Mouse (Mus musculus) CH12.LX (cell line): ENCODE measurements around the gene Soat1. TPM values are rescaled to one million over a fixed set of nuclear protein-coding genes. Genes with fewer than 3 reads are reported as not detected.
"Not testable (repeated sequence)": the region's sequence is repeated elsewhere in the genome, so short reads cannot be mapped to it uniquely, and the experiment has no call there.

Experiments
- DNase-seq: peaks from one replicate; pipeline ENCODE4 v3.0.0-alpha.2; 2013; ENCODE audit errors: extremely low read depth
- H3K27ac ChIP-seq: 2 replicates; pipeline ENCODE4 v1.5.1; 2012; ENCODE audit warnings: low read depth, mild to moderate bottlenecking, control low read depth, moderate library complexity; ENCODE audit not compliant: insufficient read depth
- H3K27me3 ChIP-seq: replicated peaks from 2 replicates; pipeline ENCODE3; 2012; ENCODE audit warnings: inconsistent platforms
- H3K36me3 ChIP-seq, 2 experiments: replicated peaks in 1 of 2; 2 replicates each; pipeline versions ENCODE3 to v1.6.1; 2012; ENCODE audit warnings: inconsistent platforms in 1 of 2, low read length in 1 of 2, mild to moderate bottlenecking in 1 of 2, mixed read lengths in 1 of 2, moderate library complexity in 1 of 2; ENCODE audit not compliant: control insufficient read depth in 1 of 2, insufficient read depth in 1 of 2
- H3K4me1 ChIP-seq, 2 experiments: 2 replicates each; pipeline ENCODE4 v1.6.1; 2012; ENCODE audit warnings: inconsistent platforms in 1 of 2, moderate library complexity in 1 of 2; ENCODE audit not compliant: insufficient read depth in 2 of 2, control insufficient read depth in 1 of 2
- H3K4me2 ChIP-seq: 2 replicates; pipeline ENCODE4 v1.6.1; 2012; ENCODE audit warnings: low read depth, mild to moderate bottlenecking, control low read depth; ENCODE audit not compliant: poor library complexity, insufficient read depth, severe bottlenecking
- H3K4me3 ChIP-seq, 3 experiments: fragments of 150-350 bp in 1 of 3; sonication (generic) in 1 of 3; replicated peaks in 1 of 3; 2 replicates each; pipeline versions ENCODE3 to v1.5.1; 2011 to 2012; ENCODE audit warnings: low read depth in 2 of 3, low read length in 2 of 3, mild to moderate bottlenecking in 2 of 3, moderate library complexity in 2 of 3, control low read depth in 1 of 3, improper control_type of control experiment in 1 of 3, inconsistent platforms in 1 of 3, mixed read lengths in 1 of 3; ENCODE audit not compliant: poor library complexity in 1 of 3
- H3K79me2 ChIP-seq: replicated peaks from 2 replicates; pipeline ENCODE4 v1.6.1; 2012; ENCODE audit warnings: mild to moderate bottlenecking, moderate library complexity; ENCODE audit not compliant: control insufficient read depth, poor library complexity, insufficient read depth, severe bottlenecking; ENCODE audit errors: extremely low read depth
- H3K9ac ChIP-seq: 2 replicates; pipeline ENCODE4 v1.6.1; 2012; ENCODE audit warnings: low read depth, mild to moderate bottlenecking, control low read depth, moderate library complexity; ENCODE audit not compliant: insufficient read depth
- H3K9me3 ChIP-seq: replicated peaks from 2 replicates; pipeline ENCODE3; 2012; ENCODE audit warnings: low read length, inconsistent platforms, mixed read lengths
- CHD1 ChIP-seq: IDR thresholded peaks from 2 replicates; pipeline ENCODE4 v1.6.1; 2012; ENCODE audit warnings: low read depth, low read length, improper control_type of control experiment, inconsistent platforms
- E2F4 ChIP-seq: IDR thresholded peaks from 2 replicates; pipeline ENCODE4 v1.6.1; 2011; ENCODE audit warnings: low read depth, low read length, improper control_type of control experiment; ENCODE audit not compliant: insufficient replicate concordance
- ELF1 ChIP-seq: IDR thresholded peaks from 2 replicates; pipeline ENCODE4 v1.6.1; 2014; ENCODE audit warnings: low read depth, mild to moderate bottlenecking, inconsistent platforms, low read length, improper control_type of control experiment
- ETS1 ChIP-seq: conservative IDR thresholded peaks from 2 replicates; pipeline ENCODE4 v1.6.1; 2012; ENCODE audit warnings: low read depth, mild to moderate bottlenecking, inconsistent platforms, low read length, improper control_type of control experiment, moderate library complexity
- GABPA ChIP-seq: IDR thresholded peaks from 2 replicates; pipeline ENCODE4 v1.6.1; 2012; ENCODE audit warnings: low read depth, low read length, improper control_type of control experiment, inconsistent platforms; ENCODE audit not compliant: insufficient replicate concordance
- IRF4 ChIP-seq: IDR thresholded peaks from 2 replicates; pipeline ENCODE4 v1.6.1; 2014; ENCODE audit warnings: low read depth, mild to moderate bottlenecking, inconsistent platforms, low read length, improper control_type of control experiment
- KAT2A ChIP-seq: IDR thresholded peaks from 2 replicates; pipeline ENCODE4 v1.6.1; 2012; ENCODE audit warnings: low read length, improper control_type of control experiment, inconsistent platforms; ENCODE audit not compliant: insufficient replicate concordance
- MYC ChIP-seq: IDR thresholded peaks from 2 replicates; pipeline ENCODE4 v1.6.1; 2011; ENCODE audit warnings: low read depth, mild to moderate bottlenecking, improper control_type of control experiment, low read length
- NELFE ChIP-seq: IDR thresholded peaks from 2 replicates; pipeline ENCODE4 v1.6.1; 2011; ENCODE audit warnings: low read depth, low read length, improper control_type of control experiment
- PAX5 ChIP-seq: IDR thresholded peaks from 2 replicates; pipeline ENCODE4 v1.6.1; 2012; ENCODE audit warnings: low read length, inconsistent platforms, mixed read lengths
- POLR2A ChIP-seq: IDR thresholded peaks from 2 replicates; pipeline ENCODE4 v1.6.1; 2011; ENCODE audit warnings: low read depth, mild to moderate bottlenecking, improper control_type of control experiment, low read length
- RAD21 ChIP-seq: IDR thresholded peaks from 2 replicates; pipeline ENCODE4 v1.6.1; 2011; ENCODE audit warnings: low read depth, mild to moderate bottlenecking, low read length, improper control_type of control experiment, moderate library complexity
- SIN3A ChIP-seq: IDR thresholded peaks from 2 replicates; pipeline ENCODE4 v1.6.1; 2012; ENCODE audit warnings: low read length, improper control_type of control experiment, inconsistent platforms
- SMC3 ChIP-seq: IDR thresholded peaks from 2 replicates; pipeline ENCODE4 v1.6.1; 2011; ENCODE audit warnings: low read depth, low read length, improper control_type of control experiment
- TBP ChIP-seq: conservative IDR thresholded peaks from 2 replicates; pipeline ENCODE4 v1.6.1; 2011; ENCODE audit warnings: low read depth, low read length, improper control_type of control experiment
- UBTF ChIP-seq: IDR thresholded peaks from 2 replicates; pipeline ENCODE4 v1.6.1; 2012; ENCODE audit warnings: low read depth, mild to moderate bottlenecking, inconsistent platforms, low read length, improper control_type of control experiment, moderate library complexity
- USF2 ChIP-seq: conservative IDR thresholded peaks from 2 replicates; pipeline ENCODE4 v1.6.1; 2011; ENCODE audit warnings: low read depth, low read length, improper control_type of control experiment
- ZKSCAN1 ChIP-seq: IDR thresholded peaks from 2 replicates; pipeline ENCODE4 v1.6.1; 2012; ENCODE audit warnings: low read depth, inconsistent platforms, low read length, improper control_type of control experiment, borderline replicate concordance
- ZNF384 ChIP-seq: IDR thresholded peaks from 2 replicates; pipeline ENCODE4 v1.6.1; 2012; ENCODE audit warnings: low read depth, low read length, improper control_type of control experiment, inconsistent platforms
- dilution Hi-C: fragments of 300-500 bp; cut with MboI; formaldehyde crosslinking; loops from 2 replicates; pipeline ENCODE4 v1.14.3; 2020; ENCODE audit warnings: low sequenced_read_pairs; ENCODE audit not compliant: extremely low pct_unique_long_range_greater_than_20kb, extremely low pct_ligation_motif_present
- in situ Hi-C: fragments of 300-500 bp; cut with MboI; formaldehyde crosslinking; loops from 3 replicates; pipeline ENCODE4 v1.14.3; 2019; ENCODE audit warnings: low sequenced_read_pairs, low pct_ligation_motif_present, low pct_unique_long_range_greater_than_20kb, mixed read lengths
- polyA plus RNA-seq: library from polyadenylated mRNA; unstranded; fragments of >175 nt; gene quantifications from 2 replicates; pipeline ENCODE4 v1.2.1, GENCODE M21; 2012; ENCODE audit warnings: low read depth; ENCODE audit not compliant: insufficient read length
- total RNA-seq, 2 experiments: library from RNA; depleted of rRNA; stranded (reverse); fragments of 300-350 nt in 1 of 2; fragments of >200 nt in 1 of 2; gene quantifications; 2 replicates each; pipeline ENCODE4 v1.2.3; 2012 to 2014

The Soat1 gene
- total and polyA plus RNA-seq, 3 experiments = 8.6 to 13.5 (median 10.3) TPM

DNA sequence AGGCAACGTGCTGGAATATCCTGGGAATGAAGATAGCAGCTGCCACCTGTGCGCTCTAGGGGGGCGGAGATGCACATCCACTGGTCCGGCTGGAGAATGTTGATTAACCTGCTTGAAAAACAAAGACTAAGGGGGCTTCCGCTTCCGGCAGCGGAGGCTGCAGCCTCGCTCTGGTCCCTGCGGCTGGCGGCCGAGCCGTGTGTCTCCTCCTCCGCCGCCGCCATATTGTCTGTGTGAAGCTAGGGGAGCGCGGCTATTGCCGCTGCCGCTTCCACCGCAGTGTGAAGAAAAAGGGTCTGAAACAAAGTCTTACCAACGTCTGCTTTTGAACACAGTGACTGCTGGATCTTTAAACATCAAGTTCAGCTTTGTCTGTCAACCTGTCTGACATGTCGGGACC is 49.7 kb upstream of the Soat1 start, which contains the start of gene Gm10031:
Gm10031 (plus strand) TSS at position 171 of the 400 bp plus-strand sequence.
- H3K27me3 ChIP-seq, in situ Hi-C loops, H3K9me3 ChIP-seq, H3K27ac ChIP-seq, H3K79me2 ChIP-seq, H3K36me3 ChIP-seq, H3K4me3 ChIP-seq, H3K4me1 ChIP-seq, dilution Hi-C loops, H3K4me2 ChIP-seq, DNase-seq, H3K9ac ChIP-seq: not testable (repeated sequence)

DNA sequence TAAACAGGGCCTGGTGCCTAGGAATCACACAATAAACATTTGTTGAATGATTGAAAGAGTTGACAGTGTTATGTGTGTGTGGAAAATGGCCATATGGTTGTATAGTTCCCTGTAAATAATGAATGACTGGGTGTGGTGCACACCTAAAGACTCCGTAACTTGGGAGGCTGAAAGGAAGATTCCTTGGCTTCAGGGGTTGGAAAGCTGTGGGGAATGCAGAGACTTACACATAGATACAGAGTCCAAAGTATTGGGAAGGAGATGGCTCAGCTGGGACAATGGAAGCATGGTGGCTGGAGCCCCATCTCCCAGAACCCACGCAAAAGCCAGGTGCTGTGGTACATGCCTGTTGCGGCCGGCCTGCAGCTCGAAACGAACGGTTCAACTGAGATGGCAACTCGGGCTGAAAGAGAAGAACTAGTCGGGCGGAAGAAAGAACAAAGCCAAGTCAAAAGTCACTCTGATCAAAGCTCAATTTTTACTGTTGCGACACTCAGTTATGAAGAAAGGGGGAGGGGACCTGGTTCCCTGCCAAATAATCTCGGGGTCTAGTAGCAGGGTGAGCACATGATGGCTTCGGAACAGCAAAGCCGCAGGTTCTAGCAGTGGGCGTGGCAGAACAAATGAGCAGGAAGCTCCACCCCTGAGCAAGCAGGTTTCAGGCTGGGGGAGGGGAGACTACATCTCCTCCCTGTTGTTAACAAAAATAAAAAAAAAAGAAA is 47.8 kb upstream of the Soat1 start:
- Histone ChIP-seq H3K4me3 (no peak overlapping the region), H3K27ac (no peak overlapping the region), H3K36me3 (no peaks in the 10 kb centered on the region), H3K4me1 (peaks cover 0 to 7% of the 10 kb centered on the region in 2 experiments; a peak in 2 of 4 replicates), H3K79me2 (no peaks in the 10 kb centered on the region), H3K9ac (no peak overlapping the region)
- in situ Hi-C loops = no loop called here
- TF ChIP-seq ETS1 (no peak), RAD21 (no peak), TBP (no peak), UBTF (no peak), SMC3 (no peak), NELFE (no peak), MYC (no peak), POLR2A (no peak), PAX5 (no peak)
- TF ChIP-seq, all 38 proteins: peak for 0
- H3K4me2 ChIP-seq = no peak overlapping the region
- DNase-seq = peak; percentile 13
- dilution Hi-C loops = no loop called here
- no peaks in the 10 kb centered on the region for H3K27me3 ChIP-seq
- no peaks in the 10 kb centered on the region for H3K9me3 ChIP-seq

DNA sequence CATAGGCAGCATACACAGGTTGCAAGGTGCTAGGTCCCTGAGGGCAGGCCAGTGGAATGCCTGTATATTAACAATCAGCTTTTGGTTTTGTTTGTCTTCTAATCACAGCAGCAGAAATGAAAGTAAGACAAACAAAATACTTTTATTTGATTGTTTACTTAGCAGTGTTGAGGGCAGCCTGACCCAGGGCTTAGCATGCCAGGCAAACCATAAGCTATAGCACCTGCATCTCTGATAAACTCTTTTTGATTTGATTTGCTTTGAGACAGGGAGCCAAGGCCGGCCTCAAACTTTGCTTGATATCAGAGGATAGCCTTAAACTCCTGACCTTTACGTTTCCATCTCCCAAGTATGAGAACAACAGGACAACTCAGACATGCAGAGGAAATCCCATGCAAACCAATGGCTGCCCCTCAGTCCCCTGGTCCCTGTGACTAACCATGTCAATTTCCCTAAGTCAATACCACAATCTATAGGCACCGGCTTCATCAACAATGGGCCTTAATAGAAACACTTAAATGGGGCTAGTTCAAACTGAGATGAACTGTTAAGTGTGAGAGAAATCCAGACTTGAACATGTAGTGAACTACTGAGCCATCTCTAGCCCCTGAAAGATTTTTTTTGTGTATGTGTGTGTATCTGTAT is 46.1 kb upstream of the Soat1 start:
- Histone ChIP-seq H3K4me3 (no peak overlapping the region), H3K27ac (no peak overlapping the region), H3K9me3 (no peaks in the 10 kb centered on the region), H3K4me2 (no peak overlapping the region), H3K36me3 (no peaks in the 10 kb centered on the region), H3K9ac (no peak overlapping the region), H3K79me2 (no peaks in the 10 kb centered on the region), H3K27me3 (no peaks in the 10 kb centered on the region), H3K4me1 (peaks cover 0 to 7% of the 10 kb centered on the region in 2 experiments; a peak in 2 of 4 replicates)
- dilution Hi-C loops (no loop called here), in situ Hi-C loops (no loop called here)
- DNase-seq = no peak
- TF ChIP-seq E2F4 (no peak), ZKSCAN1 (no peak), USF2 (no peak), CHD1 (no peak), TBP (no peak), SIN3A (no peak), SMC3 (no peak), IRF4 (no peak), KAT2A (no peak), NELFE (no peak), GABPA (no peak), ELF1 (no peak), ZNF384 (no peak)
